9 mouse cellular contexts compared by ENCODE assay signal in the genomic region with DNA sequence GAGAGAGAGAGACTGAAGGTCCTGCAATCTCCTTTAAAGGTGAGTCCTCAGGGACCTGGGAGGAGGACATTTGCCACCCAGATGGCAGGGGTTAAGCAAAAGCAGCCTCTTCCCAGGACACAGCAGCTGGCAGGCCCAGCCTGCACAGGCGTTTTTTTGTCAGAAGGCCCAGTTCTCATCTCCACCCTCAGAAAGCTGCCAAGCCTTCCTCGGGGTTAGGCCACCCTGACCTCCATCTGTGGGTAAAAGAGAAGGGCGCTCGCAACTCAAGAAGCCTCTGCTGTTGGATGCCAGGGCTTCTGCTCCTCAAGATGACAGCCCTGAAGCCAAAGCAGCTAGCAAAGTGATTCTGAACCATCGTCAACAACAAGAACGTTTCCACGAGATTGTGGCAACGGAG.
A peak's percentile ranks its signal among the peaks of the same experiment; 100 is the strongest.
DNase-seq lines count a peak whose midpoint lies in the region; ATAC-seq and TF ChIP-seq lines count a peak whose summit lies in the region.
"Had no signal": no experiment of that assay in that cellular context is flagged by ENCODE, and none has a peak within 500 bp of the region (broad histone marks: within the 10 kb centered on the region; RNA-seq: fewer than 3 reads in every experiment).

No protein-coding gene starts in this region.

- peak; percentile 41 for DNase-seq in kidney, adult 2 months
- peak; percentile 28 for DNase-seq in cerebellum, adult 9-11 months
- peak; percentile 54 for DNase-seq in lung, postnatal 36 days
- DNase-seq in frontal cortex, postnatal 36 days (ENCODE audit: low spot score in 2 of 2), result no peak
- DNase-seq in frontal cortex, postnatal 25 days (ENCODE audit: low spot score in 2 of 2), result no peak
- DNase-seq in retina, postnatal 1 day, result no peak

- no peak overlapping the region for H3K4me3 ChIP-seq in kidney, adult 2 months (ENCODE audit: insufficient read depth, low read depth, low read length)
- no peak overlapping the region for H3K4me3 ChIP-seq in kidney, embryonic 16.5 days (ENCODE audit: low read length)
- no peak overlapping the region for H3K4me3 ChIP-seq in heart, embryonic 12.5 days

- H3K9ac ChIP-seq in kidney, embryonic 16.5 days (replicated peaks; ENCODE audit: low read length), result no peak overlapping the region
- H3K9ac ChIP-seq in heart, embryonic 12.5 days, result peak overlapping the region; percentile 11; the same call in 1 of the 2 replicates

- H3K36me3 ChIP-seq in kidney, adult 2 months (ENCODE audit: control insufficient read depth, insufficient read depth, low read length), result no peaks in the 10 kb centered on the region
- H3K36me3 ChIP-seq in kidney, embryonic 16.5 days (ENCODE audit: insufficient read depth, low read length), result no peaks in the 10 kb centered on the region
- H3K36me3 ChIP-seq in heart, embryonic 12.5 days, result no peaks in the 10 kb centered on the region

- no peak overlapping the region for H3K27ac ChIP-seq in kidney, adult 2 months (ENCODE audit: insufficient read depth, low read depth, low read length)
- H3K27ac ChIP-seq in kidney, embryonic 16.5 days (ENCODE audit: low read length), result no peak overlapping the region
- H3K27ac ChIP-seq in heart, embryonic 12.5 days (ENCODE audit: poor library complexity, severe bottlenecking), result no peak overlapping the region
- H3K27ac ChIP-seq: macrophage had no signal

- ATAC-seq in kidney, embryonic 16.5 days (ENCODE audit: low FRiP score, low TSS enrichment), result no peak
- no peak for ATAC-seq in heart, embryonic 12.5 days (ENCODE audit: insufficient number of reproducible peaks, low FRiP score)

- no peaks in the 10 kb centered on the region for H3K27me3 ChIP-seq in kidney, adult 2 months (replicated peaks; ENCODE audit: control insufficient read depth, insufficient read depth, low read length)
- no peaks in the 10 kb centered on the region for H3K27me3 ChIP-seq in kidney, embryonic 16.5 days (ENCODE audit: insufficient read depth, low read length)
- H3K27me3 ChIP-seq in heart, embryonic 12.5 days (replicated peaks), result no peaks in the 10 kb centered on the region

- H3K4me2 ChIP-seq in kidney, embryonic 16.5 days (replicated peaks; ENCODE audit: low read depth, low read length), result no peak overlapping the region
- no peak overlapping the region for H3K4me2 ChIP-seq in heart, embryonic 12.5 days

- TF ChIP-seq CTCF in kidney, adult 2 months (conservative IDR thresholded peaks at IDR 0.05; ENCODE audit: insufficient read depth, insufficient read length, low read depth, low read length), result no peak

- no peak for TF ChIP-seq POLR2A in kidney, adult 2 months (IDR thresholded peaks at IDR 0.05; ENCODE audit: low read depth, low read length)

- 69% methylated on average over 8 of the region's 8 CpGs for WGBS in kidney, adult 2 months
- WGBS in kidney, embryonic 16.5 days, result 68% methylated on average over 8 of the region's 8 CpGs
- 75% methylated on average over 8 of the region's 8 CpGs for WGBS in heart, embryonic 12.5 days

- H3K9me3 ChIP-seq in kidney, embryonic 16.5 days (ENCODE audit: low read length), result no peaks in the 10 kb centered on the region
- no peaks in the 10 kb centered on the region for H3K9me3 ChIP-seq in heart, embryonic 12.5 days (replicated peaks)

- H3K4me1 ChIP-seq in kidney, adult 2 months (ENCODE audit: control insufficient read depth, insufficient read depth, low read length), result peaks cover 13% of the 10 kb centered on the region
- H3K4me1 ChIP-seq in kidney, embryonic 16.5 days (ENCODE audit: insufficient read depth, low read length), result peaks cover 22% of the 10 kb centered on the region
- peaks cover 43% of the 10 kb centered on the region for H3K4me1 ChIP-seq in heart, embryonic 12.5 days (replicated peaks)

Comparison
In these comparisons a context has a peak if more than half of its experiments do, and no peak if none do; other contexts are left out.
1. DNase-seq: peak in kidney, adult 2 months (single experiment), cerebellum, adult 9-11 months (single experiment) and lung, postnatal 36 days (single experiment); none in frontal cortex, postnatal 36 days (0 of 2), frontal cortex, postnatal 25 days (0 of 2) and retina, postnatal 1 day (single experiment).